Mouse (Mus musculus): Measurements from ENCODE around the gene Oit3. TPM values are rescaled to one million over a fixed set of nuclear protein-coding genes. Genes with fewer than 3 reads are reported as not detected.
"Not testable (repeated sequence)": the region's sequence is repeated elsewhere in the genome, so short reads cannot be mapped to it uniquely, and the experiment has no call there.

Gene Oit3
- total RNA-seq, 2 experiments from 2014 or later = 0.32 TPM; not detected in 1

DNA sequence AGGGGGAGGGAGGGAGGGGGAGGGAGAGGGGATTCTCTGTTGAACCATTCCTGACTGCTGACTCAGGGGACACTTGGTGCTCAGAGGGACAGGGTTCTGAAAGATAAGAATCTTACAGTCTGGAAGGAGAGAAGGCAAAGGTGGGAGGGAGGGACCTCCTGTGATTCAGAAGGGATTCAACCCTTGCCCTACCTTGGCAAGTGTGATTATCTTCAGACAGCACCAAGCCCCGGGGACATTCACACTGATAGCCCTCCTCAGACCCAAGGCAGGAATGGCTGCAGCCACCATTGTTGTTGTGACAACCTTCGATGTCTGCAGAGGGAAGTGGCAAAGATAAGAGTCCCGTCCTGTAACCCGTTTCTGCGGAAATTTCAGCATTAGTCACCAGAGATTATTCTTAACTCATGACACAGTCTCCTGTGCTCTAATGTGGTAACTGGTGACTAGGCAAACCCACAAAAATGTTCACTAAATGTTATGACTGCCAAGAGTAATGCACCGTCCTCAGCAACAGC lies 10.8 kb downstream of the Oit3 start:
- DNase-seq = no peak
- intact Hi-C loops (cut with DNase I) = no loop called here

DNA sequence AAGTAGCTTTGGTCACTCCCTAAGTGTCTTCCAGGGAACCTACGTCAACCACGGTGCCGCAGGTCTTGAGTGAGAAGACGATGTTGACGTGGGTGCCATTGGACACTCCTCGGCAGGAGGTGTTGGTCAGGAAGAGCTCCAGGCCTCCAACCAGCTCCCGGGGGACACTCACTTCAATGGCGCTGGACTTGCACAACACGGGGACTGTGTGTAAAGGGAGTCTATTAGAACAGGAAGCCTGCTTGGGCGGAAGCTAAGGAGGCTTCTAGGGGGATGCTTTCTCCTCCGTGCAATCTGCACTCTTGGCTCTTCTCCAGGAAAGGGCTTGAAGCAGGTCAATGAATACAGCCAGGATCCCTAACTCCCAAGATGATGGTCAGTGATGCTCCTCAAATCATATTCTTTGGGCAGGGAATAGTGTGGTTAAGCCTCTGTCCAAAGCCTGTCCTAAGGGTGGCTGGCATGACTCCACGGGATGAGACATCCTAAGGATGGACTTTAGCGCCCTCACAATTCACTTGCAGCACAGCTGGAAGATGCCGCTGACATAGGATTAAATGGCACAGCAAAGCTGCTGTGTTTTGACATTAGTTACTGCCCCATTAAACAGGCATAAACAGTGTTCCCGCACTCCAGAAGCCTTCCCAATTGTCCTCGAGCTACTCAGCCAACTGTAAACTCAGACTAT lies 12.0 kb downstream of the Oit3 start:
- no peak for DNase-seq
- intact Hi-C loops (cut with DNase I) = no loop called here

DNA sequence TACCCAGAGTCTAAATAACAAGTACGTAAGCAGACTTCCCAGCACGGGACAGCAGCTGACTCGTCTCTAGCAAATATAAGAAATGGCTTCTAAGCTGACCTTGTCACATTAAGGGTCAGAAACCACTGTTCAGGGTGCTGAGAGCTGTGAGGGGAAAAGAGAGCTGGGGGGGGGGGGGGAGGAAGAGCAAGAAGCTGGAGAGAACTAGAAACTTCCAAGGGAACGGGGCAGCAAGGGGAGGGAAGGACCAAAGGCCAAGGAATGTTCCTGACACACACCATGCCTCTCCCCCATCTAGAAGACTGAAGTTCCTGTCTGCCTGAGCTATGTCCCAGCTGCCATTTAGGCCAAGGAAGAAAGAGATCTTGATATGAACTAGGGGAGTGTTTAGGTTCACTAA lies 15.2 kb downstream of the Oit3 start:
- no peak for DNase-seq
- intact Hi-C loops (cut with DNase I) = no loop called here

DNA sequence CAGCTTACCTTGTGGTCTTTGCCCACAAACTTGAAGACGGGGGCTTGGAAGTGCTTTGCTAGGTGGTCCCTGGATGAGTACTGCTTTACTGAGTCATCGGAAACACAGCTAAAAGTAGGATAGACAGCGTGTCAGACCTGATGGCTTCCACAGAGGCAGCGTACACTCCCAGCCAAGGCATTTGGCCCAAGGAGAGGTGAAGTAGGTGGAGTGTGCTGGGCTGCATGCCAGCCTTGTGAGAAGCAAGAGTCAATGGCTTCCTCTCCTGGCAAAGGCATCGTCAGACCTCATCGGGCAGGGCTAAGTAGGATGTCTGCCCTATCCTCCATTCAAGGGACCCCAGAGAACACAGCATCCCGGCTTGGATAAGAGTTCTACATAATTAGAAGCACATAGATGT lies 16.2 kb downstream of the Oit3 start:
- DNase-seq = peak; percentile 64
- intact Hi-C loops (cut with DNase I) = no loop called here

DNA sequence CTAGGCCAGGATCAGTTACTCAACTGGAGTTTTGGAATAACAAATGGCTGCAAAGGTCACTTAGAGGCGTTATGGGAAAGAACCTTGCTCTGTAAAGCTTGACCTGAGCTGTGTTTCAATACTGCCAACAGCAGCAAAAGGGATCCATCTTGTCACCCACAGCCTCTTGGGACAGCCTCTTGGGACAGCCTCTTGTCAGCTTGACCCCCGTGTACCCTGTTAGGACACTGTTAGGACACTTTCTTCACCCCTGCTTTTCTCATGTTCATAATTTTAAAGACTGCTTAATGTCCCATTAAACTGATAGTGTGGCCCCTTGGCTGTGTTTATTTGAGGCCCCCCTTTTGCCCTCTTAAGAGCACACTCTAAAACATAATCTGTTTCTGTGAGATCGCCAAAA lies 17.1 kb downstream of the Oit3 start:
- no peak for DNase-seq
- intact Hi-C loops (cut with DNase I) = no loop called here

DNA sequence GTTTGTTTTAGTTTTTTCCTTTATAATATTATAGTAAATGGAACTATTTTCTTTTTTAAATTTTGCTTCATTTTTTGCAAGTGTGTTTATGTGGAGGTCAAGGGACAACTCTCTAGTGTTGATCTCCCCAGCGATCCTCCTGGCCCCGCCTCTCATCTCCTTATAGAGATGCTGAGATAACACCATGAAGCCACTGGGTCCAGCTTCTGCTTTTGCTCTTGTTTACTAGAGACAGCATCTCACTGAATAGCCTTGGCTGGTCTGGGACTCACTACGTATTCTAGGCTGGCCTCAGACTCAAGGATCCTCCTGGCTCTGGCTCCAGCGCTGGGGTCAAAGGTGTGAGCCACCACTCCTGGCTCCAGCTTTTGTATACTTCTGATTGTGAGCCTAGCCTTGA lies 22.1 kb downstream of the Oit3 start:
- DNase-seq = no peak
- intact Hi-C loops (cut with DNase I) = no loop called here

DNA sequence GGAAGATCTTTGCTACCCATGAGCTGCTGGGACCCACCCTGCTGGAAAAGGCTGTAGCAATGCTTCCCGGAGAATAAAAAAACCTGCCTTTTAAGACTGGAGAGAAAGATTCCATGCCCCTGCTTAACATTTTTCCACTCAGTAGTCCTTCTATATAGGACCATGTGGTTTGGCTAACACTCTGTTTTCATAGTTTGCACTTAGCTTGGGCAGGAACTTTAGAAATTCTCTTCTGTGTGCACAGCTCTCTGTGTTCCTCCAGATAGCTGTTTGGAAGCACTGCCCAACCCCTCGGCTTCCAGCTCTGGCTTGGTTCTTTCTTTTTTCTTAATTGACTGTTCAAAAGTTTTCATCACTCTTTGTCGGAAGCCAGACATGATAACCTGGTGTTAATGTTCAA lies 25.0 kb downstream of the Oit3 start:
- intact Hi-C loops (cut with DNase I) = no loop called here
- no peak for DNase-seq

DNA sequence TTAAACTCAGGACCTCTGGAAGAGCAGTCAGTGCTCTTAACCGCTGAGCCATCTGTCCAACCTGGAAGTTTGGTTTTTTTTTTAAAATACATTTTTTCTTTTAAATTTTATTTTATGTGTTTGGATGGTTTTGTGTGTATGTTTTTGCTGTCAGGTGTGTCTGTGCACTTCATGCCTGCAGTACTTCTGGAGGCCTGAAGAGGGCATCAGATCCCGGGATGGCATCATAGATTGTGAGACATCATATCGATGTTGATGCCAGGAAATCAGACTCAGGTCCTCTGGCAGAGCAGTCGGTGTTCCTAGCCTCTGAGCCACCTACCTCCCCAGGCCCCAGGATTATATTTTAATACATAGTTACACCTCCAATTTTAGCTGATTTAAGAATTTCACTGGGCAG lies 27.9 kb downstream of the Oit3 start:
- intact Hi-C loops (cut with DNase I) = no loop called here
- DNase-seq = no peak

DNA sequence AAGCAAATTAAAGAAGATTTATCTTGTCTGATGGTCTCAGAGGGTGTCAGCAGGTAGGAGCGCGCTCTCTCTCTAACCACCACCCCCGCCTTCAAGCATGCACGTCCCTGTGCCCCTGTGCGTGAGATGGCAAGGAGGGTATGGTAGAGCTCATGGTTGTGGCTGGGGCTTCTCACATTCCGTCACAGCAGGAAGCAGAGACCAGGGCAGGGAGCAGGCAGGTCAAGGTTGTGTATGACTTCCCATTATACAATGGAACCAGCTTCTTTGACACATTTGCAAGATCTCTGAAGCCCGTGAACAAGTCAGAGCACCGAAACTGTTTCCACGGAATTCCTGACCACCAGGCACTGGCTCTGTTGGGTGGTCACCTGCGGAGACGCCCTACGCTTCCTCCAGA lies 31.3 kb downstream of the Oit3 start:
- no peak for DNase-seq
- intact Hi-C loops (cut with DNase I) = no loop called here

DNA sequence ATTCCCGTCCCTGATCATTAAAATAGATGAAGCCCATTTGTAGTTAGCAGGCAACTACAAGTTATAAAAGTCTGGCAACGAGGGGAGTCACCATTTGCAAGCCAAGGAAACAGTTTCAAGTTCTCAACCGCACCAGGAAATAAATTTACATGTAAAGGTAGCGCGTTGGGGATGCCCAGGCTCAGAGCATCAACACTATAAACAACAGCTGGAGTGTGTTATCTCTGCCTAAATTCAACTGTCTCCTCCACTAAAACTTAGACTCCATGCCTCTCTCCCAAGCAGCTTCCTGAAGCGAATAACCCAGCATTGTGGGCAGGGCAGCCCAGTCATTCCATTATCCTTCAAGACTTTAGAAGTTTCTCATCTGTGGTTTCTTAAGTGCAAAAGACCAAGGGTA lies 33.1 kb downstream of the Oit3 start:
- intact Hi-C loops (cut with DNase I) = no loop called here
- DNase-seq = no peak

DNA sequence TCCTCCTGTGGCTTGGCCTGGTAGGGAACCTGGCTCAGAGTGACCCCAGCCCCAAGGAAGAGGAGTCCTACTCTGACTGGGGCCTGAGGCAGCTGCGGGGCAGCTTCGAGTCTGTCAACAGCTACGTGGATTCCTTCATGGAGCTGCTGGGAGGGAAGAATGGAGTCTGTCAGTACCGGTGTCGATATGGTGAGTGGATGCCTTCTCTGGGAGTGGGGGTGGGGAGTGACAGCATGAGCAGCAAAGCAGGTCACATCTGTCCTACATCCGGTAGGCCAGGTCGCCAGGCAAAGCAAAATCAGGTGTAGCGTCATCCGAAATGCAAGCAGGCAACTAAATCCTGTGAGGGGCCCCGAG lies 37.8 kb downstream of the Oit3 start:
- intact Hi-C loops (cut with DNase I) = no loop called here
- no peak for DNase-seq

DNA sequence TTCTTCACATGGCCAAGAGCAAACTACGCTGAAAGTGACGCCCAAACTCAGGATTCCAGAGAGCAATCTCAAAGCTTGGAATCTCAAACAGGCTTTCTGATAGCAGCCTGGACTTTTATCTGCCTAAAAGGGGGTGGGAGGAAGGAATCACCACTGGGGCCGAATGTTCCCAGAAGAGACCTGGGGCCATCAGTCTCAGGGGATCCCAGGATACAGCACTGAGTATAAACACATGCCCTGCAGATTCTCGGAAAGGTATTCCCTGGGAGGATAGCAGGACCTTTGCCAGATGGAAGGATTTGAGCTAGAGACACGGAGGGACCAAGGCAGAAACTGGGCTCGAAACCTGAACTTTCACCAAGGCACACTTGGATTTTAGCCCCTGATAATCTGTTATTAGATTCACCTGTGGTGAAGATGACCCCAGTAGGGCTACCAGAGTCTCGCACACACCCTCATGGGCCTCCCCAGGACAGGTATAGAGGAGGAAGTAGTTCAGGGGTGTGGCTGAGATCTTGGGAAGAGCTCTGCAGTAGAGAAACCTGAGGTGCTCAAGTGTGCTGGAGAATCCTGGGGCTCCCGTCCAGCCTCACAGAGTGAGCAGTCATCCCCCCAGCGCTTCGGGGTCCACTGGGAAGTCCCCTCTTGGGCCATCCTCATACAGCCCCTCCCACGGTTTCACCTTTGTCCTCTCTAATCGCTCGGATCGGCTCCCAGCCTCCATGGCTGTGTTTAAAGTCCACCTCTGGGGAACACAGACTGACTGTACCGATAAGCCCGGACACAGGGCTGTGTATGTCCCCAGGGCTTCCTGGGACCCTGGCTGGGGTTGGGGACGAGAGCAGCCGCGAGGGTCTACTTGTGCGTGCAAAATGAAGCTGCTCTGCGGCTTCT lies 38.4 kb downstream of the Oit3 start, which contains the start of gene Pla2g12b:
TSS of gene Pla2g12b (plus strand) at position 762 of the 894 bp plus-strand sequence.
- no peak for DNase-seq
- intact Hi-C loops (cut with DNase I) = no loop called here

DNA sequence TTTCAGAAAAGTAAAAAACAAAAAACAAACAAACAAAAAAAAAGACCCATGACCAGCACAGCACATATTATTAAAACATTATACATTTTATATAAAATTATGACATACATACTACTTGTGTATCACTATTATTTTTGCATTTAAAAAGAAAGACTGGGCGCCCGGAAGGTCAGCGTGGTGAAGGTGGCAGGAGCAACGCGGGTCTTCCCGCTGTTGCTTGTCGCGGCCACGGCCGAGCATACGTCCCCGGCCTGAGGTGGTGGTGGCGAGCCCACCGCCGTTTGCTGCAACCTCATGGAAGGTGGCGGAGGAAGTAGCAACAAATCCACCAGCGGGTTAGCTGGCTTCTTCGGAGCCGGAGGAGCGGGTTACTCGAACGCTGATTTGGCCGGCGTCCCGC lies 46.1 kb downstream of the Oit3 start, which contains the start of gene Gm10273:
TSS of gene Gm10273 (plus strand) at position 172 of the 400 bp plus-strand sequence.
- intact Hi-C loops (cut with DNase I); DNase-seq: not testable (repeated sequence)

DNA sequence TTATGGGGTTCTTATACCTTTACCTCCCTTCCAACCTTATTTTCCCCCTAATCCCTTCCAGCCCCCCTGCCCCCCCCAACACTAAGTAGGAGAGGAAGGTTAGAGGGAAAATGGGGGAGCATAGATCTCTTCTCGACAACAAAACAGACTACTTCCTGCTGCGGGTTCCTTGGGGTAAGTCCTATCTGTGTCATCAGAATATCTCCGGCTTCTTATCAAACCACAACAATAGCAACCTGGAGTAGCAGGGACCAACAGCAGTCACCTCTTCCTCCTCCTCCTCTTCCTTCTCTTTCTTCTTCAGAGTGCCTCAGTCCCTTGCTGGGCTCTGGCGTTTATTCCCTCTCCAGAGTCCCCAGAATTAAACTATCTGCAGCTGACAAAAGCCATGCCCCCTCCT lies 49.7 kb downstream of the Oit3 start:
- intact Hi-C loops (cut with DNase I) = no loop called here
- DNase-seq = no peak

DNA sequence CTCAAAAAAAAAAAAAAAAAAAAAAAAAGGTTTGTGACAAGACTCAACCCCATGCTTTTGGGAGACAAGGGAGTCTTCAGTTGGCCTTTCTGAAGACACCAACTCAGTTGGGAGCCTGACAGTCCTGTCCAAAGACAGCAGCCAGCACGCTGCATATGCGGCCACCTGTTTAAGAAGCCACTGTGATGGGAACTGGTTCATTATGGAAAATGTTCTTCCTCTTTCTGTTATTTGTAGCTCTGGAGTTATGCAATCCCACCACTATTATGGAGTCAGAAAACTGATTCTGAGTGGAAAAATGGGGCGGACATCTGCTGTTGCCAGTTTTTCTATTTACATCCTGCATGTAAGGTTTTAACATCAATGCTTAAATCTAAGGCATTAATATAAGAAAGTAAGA lies 51.9 kb downstream of the Oit3 start:
- intact Hi-C loops (cut with DNase I) = no loop called here
- no peak for DNase-seq

DNA sequence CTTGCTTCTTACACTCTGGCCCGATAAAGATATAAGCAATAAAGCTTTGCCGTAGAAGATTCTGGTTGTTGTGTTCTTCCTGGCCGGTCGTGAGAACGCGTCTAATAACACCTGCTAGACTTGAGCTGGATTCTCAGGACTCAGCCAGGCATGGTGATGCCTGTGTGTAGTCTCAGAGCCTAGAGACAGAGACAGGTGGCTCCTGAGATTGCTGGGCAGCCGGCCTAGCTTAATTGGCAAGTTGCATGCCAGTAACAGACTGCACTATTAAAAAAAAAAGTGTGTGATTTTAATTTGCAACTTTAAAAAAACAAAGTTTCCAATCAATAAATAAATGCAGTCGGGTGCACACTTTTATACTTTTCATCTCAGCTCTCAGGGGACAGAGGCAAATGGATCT lies 54.6 kb downstream of the Oit3 start:
- intact Hi-C loops (cut with DNase I) = no loop called here

DNA sequence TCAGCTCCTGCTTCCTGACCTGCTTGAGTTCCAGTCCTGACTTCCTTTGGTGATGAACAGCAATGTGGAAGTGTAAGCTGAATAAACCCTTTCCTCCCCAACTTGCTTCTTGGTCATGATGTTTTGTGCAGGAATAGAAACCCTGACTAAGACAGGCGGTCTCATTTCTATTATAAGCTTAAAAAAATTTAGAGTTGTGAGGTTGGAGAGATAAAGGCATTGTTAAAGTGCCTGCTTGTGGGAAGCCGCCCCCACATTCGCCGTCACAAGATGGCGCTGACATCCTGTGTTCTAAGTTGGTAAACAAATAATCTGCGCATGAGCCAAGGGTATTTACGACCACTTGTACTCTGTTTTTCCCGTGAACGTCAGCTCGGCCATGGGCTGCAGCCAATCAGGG lies 60.0 kb downstream of the Oit3 start:
- DNase-seq; intact Hi-C loops (cut with DNase I): not testable (repeated sequence)

More for the DNA sequence above, 54.6 kb downstream of the Oit3 start:
- peak; percentile 31 for DNase-seq

DNA sequence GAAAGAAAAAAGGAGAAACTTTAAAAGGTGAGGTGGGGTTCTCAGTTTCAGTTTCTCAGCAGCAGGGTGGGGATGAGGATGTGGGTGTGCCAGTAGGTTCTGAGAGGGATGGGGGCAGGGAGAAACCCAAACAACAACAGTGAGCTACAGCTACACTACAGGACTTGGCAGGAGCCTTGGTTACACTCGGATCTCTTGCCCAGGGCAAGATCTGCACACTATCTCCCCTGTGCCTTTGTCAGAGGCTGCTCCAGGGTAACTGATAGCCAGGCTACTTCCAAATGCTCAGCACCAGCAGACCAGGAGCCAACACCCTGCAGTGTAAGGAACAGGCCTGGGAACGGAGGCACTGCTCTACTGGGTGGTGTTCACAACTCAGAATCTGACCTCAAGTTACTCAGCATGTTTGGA lies 61.2 kb downstream of the Oit3 start:
- intact Hi-C loops (cut with DNase I) = no loop called here

DNA sequence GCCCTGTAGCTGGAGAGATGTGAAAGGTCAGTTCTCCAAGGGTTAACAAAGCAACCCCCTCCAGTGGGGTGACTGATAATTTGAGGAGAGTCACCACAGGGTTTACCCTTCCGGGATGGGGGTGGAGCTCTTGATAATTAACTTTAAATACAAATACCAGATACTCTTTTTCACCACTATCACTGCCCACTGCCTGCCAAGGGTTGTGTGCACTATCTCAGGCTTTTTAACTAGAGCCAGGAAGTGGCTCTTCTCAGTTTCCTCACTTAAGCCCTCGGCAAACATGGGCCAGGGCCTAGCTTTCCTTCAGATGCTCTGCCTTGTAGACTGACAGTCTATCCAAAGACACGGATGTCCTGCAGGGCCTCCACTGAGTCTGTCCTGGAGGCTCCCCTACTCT lies 61.7 kb downstream of the Oit3 start:
- DNase-seq = no peak
- intact Hi-C loops (cut with DNase I) = no loop called here

More for the DNA sequence above, 61.2 kb downstream of the Oit3 start:
- DNase-seq = no peak

DNA sequence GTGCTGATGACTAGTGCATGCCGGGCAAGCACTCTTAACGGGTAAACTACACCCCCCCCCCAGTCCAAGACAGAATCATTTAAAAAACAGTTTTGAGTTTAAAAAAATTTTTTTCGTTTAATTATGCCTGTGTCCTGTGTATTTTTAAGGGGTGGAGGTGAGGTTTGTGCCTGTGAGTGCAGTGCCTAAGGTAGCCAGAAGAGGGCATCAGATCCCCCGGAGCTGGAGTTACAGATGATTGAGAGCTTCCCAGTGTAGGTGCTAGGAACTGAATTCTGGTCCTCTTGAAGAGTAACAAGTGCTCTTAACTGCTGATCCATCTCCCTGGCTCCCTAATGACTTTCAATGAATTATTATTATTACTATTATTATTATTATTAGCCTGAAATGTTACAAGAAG lies 62.9 kb downstream of the Oit3 start:
- intact Hi-C loops (cut with DNase I) = no loop called here
- no peak for DNase-seq

DNA sequence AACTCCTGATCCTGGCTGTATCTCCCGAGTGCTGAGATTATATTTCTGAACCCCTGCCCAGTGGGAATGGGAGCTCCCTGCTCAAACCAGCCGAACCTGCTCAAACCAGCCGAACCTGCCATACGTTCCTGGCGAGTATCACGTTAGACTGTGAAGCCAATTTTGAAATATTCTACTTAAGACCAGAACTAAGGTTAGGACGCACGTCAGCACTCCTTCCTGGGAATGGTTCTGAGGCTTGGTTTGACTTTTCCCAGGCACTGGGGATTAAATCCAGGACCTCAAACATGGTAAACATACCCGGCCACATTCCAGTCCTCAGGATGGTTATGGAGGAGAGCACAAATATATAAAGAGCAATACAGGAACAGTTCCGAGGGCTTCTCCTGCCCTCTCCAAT lies 63.7 kb downstream of the Oit3 start:
- intact Hi-C loops (cut with DNase I) = no loop called here
- DNase-seq = no peak
